Mouse (Mus musculus) hindbrain, embryonic 16.5 days (tissue): ENCODE measurements around the gene 2700049A03Rik. TPM values are rescaled to one million over a fixed set of nuclear protein-coding genes. Genes with fewer than 3 reads are reported as not detected.
A peak's percentile ranks its signal among the peaks of the same experiment; 100 is the strongest.

Experiments used
- ATAC-seq: fragments of 200-750 bp; cut with Nextera tagmentation; 2 replicates; pipeline ENCODE4 v1.8.0; 2017; ENCODE audit warnings: moderate TSS enrichment, moderate library complexity
- H3K27ac ChIP-seq: fragments of 300-500 bp; sonication (generic); 2 replicates; pipeline ENCODE4 v1.5.1; 2014; ENCODE audit warnings: low read depth, mild to moderate bottlenecking, control low read depth, low read length, moderate library complexity
- H3K27me3 ChIP-seq: fragments of 300-500 bp; sonication (generic); replicated peaks from 2 replicates; pipeline ENCODE4 v1.6.1; 2014; ENCODE audit warnings: low read length; ENCODE audit not compliant: control insufficient read depth, insufficient read depth
- H3K36me3 ChIP-seq: fragments of 300-500 bp; sonication (generic); 2 replicates; pipeline ENCODE4 v1.6.1; 2014; ENCODE audit warnings: mild to moderate bottlenecking, low read length, moderate library complexity, mixed read lengths; ENCODE audit not compliant: control insufficient read depth, insufficient read depth
- H3K4me1 ChIP-seq: fragments of 300-500 bp; sonication (generic); 2 replicates; pipeline ENCODE4 v1.6.1; 2014; ENCODE audit warnings: low read depth, low read length; ENCODE audit not compliant: control insufficient read depth, insufficient read depth
- H3K4me2 ChIP-seq: fragments of 300-500 bp; sonication (generic); 2 replicates; pipeline ENCODE4 v1.6.1; 2014; ENCODE audit warnings: mild to moderate bottlenecking, low read length, control low read depth, moderate library complexity
- H3K4me3 ChIP-seq: fragments of 300-500 bp; sonication (generic); 2 replicates; pipeline ENCODE4 v1.5.1; 2014; ENCODE audit warnings: mild to moderate bottlenecking, low read length, control low read depth, moderate library complexity
- H3K9ac ChIP-seq: fragments of 300-500 bp; sonication (generic); 2 replicates; pipeline ENCODE4 v1.6.1; 2014; ENCODE audit warnings: low read depth, mild to moderate bottlenecking, control low read depth, low read length, moderate library complexity
- H3K9me3 ChIP-seq: fragments of 300-500 bp; sonication (generic); 2 replicates; pipeline ENCODE4 v1.6.1; 2014; ENCODE audit warnings: mild to moderate bottlenecking, low read length, moderate library complexity; ENCODE audit not compliant: control insufficient read depth
- WGBS: fragments of 180-500 bp; shearing (Covaris S2); extraction: QIAGEN DNeasy Blood & Tissue Kit; methylation state at CpG from one replicate; pipeline ENCODE4 v1.1.7; 2014; 5-methylcytosine and 5-hydroxymethylcytosine counted together
- polyA plus RNA-seq: library from polyadenylated mRNA; unstranded; fragments of >200 nt; fragmentation: Nextera tagmentation; extraction: Ambion mirVana; gene quantifications from 2 replicates; pipeline ENCODE4 v1.2.1, GENCODE M21; 2015

2700049A03Rik gene
- polyA plus RNA-seq, 1 experiment from 2014 or later, result 11.4 TPM

DNA sequence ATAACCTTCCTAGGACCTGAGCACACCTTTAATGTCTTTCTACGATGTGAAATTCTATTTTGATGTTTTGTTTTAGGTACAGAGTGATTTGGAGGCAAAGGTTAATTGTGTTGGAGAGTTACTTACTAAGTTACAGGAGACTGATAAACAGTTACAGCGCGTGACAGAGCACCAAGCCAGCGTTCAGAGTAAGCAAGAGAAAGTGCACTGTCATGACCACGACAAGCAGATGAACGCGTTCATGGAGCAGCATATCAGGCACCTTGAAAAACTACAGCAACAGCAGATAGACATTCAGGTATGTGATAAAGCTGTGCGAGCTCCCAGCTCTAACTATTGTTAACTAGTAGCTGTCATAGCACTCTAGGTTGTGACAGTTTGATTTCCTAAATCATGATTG, 13.5 kb downstream of the 2700049A03Rik start:
- H3K27ac ChIP-seq, result no peak overlapping the region
- H3K4me2 ChIP-seq, result no peak overlapping the region
- H3K4me3 ChIP-seq, result no peak overlapping the region
- no peak for ATAC-seq
- no peaks in the 10 kb centered on the region for H3K27me3 ChIP-seq
- H3K36me3 ChIP-seq, result peaks cover 31% of the 10 kb centered on the region
- H3K9me3 ChIP-seq, result no peaks in the 10 kb centered on the region
- WGBS, result 95% methylated on average over 8 of the region's 8 CpGs
- H3K4me1 ChIP-seq, result no peaks in the 10 kb centered on the region
- no peak overlapping the region for H3K9ac ChIP-seq

GRCm38 (mm10) chr12:71154979-71155378, 18.3 kb downstream of the 2700049A03Rik start:
- no peak overlapping the region for H3K4me3 ChIP-seq
- H3K27ac ChIP-seq, result no peak overlapping the region
- peaks cover 33% of the 10 kb centered on the region for H3K36me3 ChIP-seq
- H3K9ac ChIP-seq, result no peak overlapping the region
- no peaks in the 10 kb centered on the region for H3K27me3 ChIP-seq
- ATAC-seq, result no peak
- H3K9me3 ChIP-seq, result no peaks in the 10 kb centered on the region
- no peak overlapping the region for H3K4me2 ChIP-seq
- WGBS, result 94% methylated on average over 6 of the region's 6 CpGs
- H3K4me1 ChIP-seq, result no peaks in the 10 kb centered on the region

DNA sequence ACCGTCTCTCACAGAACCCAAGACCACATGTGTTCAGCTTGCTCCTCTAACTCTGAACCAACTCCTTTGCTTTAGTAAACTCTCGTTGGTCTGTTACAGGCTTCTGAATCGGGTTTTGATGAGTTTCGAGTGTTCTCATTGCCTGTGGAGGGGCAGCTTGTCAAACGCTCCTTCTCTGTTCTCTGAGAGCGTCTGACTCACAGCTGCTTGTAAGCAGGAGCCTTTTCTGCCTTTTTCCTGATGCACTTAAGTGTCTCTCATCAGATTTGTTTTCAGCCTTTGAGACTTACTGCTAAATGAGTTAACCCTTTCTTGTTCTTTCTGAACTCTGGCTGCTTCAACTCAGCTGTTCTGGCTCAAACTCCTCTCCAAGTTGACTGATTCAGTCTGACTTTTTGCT, 21.3 kb downstream of the 2700049A03Rik start:
- Histone ChIP-seq H3K9me3 (no peaks in the 10 kb centered on the region), H3K4me1 (no peaks in the 10 kb centered on the region), H3K9ac (no peak overlapping the region), H3K4me2 (no peak overlapping the region), H3K4me3 (no peak overlapping the region), H3K36me3 (peaks cover 40% of the 10 kb centered on the region), H3K27me3 (no peaks in the 10 kb centered on the region), H3K27ac (no peak overlapping the region)
- ATAC-seq, result no peak
- WGBS, result 90% methylated on average over 6 of the region's 6 CpGs

DNA sequence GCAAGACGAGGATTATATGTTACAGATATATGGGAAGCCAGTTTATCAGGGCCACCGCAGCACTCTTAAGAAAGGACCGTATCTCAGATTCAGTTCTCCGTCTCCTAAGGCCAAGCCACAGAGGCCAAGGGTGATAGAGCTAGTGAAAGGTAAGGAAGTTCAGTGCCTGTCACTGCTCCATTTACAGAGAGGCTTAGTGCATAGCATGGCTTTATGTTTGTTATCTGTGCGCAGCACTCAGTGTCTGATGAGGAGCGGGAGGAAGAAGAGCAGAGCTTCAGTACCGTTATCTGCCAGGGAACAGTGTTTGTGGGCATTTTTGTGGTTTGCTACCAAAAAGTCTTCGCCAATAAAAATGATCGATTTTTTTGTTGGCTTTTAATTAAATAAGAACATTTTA, 27.8 kb downstream of the 2700049A03Rik start:
- Histone ChIP-seq H3K27me3 (no peaks in the 10 kb centered on the region), H3K9me3 (no peaks in the 10 kb centered on the region), H3K27ac (no peak overlapping the region), H3K4me3 (no peak overlapping the region), H3K9ac (no peak overlapping the region), H3K4me2 (no peak overlapping the region), H3K4me1 (no peaks in the 10 kb centered on the region), H3K36me3 (peaks cover 26% of the 10 kb centered on the region)
- ATAC-seq, result no peak
- WGBS, result 96% methylated on average over 9 of the region's 9 CpGs

DNA sequence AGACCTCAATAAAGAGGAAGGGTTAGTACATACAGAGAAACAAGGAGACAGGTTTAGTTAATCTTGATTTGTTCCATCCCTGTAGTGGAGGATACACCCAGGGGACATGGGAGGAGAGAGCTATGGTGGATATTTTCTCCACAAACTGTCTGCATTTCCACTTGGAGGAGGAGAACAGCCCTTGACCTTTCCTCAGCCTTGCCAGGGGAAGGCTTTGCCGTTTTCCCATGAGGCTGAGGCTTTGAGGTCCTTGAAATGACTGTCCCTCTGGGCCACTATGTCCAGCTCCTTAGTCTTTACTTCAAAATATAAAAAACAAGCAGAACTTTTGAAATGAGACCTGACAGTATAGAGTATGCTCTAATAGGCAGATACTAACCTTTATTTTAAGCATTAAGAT, 33.3 kb downstream of the 2700049A03Rik start:
- Histone ChIP-seq H3K27me3 (no peaks in the 10 kb centered on the region), H3K4me1 (no peaks in the 10 kb centered on the region), H3K9ac (no peak overlapping the region), H3K36me3 (peaks cover 20% of the 10 kb centered on the region), H3K4me3 (no peak overlapping the region), H3K9me3 (no peaks in the 10 kb centered on the region), H3K27ac (no peak overlapping the region), H3K4me2 (no peak overlapping the region)
- WGBS, result 88% methylated on average over 1 of the region's 1 CpGs
- ATAC-seq, result no peak

DNA sequence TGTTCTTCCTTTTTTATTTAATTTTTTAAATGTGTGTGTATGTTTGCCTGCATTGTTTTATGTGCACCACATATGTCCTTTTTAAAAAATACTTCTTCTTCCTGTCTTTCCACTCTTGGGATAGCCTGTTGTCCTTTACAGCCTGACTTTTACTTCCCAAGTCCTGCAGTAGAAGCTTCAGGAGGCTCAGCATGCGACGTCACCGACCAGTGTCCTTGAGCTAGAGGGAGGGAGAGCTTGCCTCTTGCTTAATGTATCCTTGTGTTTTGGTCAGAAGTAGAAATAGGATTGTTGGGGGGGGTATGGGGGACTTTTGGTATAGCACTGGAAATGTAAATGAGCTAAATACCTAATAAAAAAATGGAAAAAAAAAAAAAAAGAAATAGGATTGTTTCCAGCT, 47.1 kb downstream of the 2700049A03Rik start:
- peaks cover 21% of the 10 kb centered on the region for H3K36me3 ChIP-seq

DNA sequence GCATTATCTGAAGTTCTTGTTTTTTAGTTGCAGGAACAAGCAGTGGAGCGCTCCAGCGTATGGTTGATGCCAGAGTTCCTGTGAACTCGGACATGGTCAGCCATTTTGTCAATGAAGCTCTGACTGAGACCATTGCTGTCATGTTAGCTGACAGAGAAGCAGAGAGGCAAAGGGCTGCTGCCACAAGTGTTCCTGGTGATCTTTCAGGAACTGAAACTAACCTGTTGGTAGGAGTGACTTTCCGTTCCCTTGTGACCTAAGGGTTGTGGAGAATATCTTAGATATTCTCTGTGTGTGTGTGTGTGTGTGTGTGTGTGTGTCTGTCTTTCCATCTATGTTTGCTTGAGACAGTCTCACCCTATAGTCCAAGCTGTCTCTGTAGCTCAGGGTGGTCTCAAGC, 47.7 kb downstream of the 2700049A03Rik start:
- H3K4me1 ChIP-seq, result no peaks in the 10 kb centered on the region
- H3K36me3 ChIP-seq, result peaks cover 17% of the 10 kb centered on the region
- WGBS, result over 99% methylated on average over 4 of the region's 4 CpGs
- H3K9ac ChIP-seq, result no peak overlapping the region
- no peak overlapping the region for H3K4me2 ChIP-seq
- no peaks in the 10 kb centered on the region for H3K9me3 ChIP-seq
- ATAC-seq, result no peak
- no peaks in the 10 kb centered on the region for H3K27me3 ChIP-seq
- no peak overlapping the region for H3K4me3 ChIP-seq
- no peak overlapping the region for H3K27ac ChIP-seq

More for the DNA sequence above, 47.1 kb downstream of the 2700049A03Rik start:
- 96% methylated on average over 3 of the region's 3 CpGs for WGBS
- H3K9ac ChIP-seq, result no peak overlapping the region
- no peak for ATAC-seq
- no peaks in the 10 kb centered on the region for H3K9me3 ChIP-seq
- no peaks in the 10 kb centered on the region for H3K27me3 ChIP-seq
- no peak overlapping the region for H3K4me3 ChIP-seq
- no peak overlapping the region for H3K4me2 ChIP-seq
- H3K27ac ChIP-seq, result no peak overlapping the region
- no peaks in the 10 kb centered on the region for H3K4me1 ChIP-seq

GRCm38 (mm10) chr12:71192705-71193104, 56.1 kb downstream of the 2700049A03Rik start:
- H3K36me3 ChIP-seq, result peaks cover 29% of the 10 kb centered on the region
- H3K4me2 ChIP-seq, result no peak overlapping the region
- H3K4me3 ChIP-seq, result no peak overlapping the region
- H3K9ac ChIP-seq, result no peak overlapping the region
- H3K9me3 ChIP-seq, result no peaks in the 10 kb centered on the region
- H3K27ac ChIP-seq, result no peak overlapping the region
- no peak for ATAC-seq
- no peaks in the 10 kb centered on the region for H3K27me3 ChIP-seq
- WGBS, result 83% methylated on average over 8 of the region's 8 CpGs
- H3K4me1 ChIP-seq, result no peaks in the 10 kb centered on the region

DNA sequence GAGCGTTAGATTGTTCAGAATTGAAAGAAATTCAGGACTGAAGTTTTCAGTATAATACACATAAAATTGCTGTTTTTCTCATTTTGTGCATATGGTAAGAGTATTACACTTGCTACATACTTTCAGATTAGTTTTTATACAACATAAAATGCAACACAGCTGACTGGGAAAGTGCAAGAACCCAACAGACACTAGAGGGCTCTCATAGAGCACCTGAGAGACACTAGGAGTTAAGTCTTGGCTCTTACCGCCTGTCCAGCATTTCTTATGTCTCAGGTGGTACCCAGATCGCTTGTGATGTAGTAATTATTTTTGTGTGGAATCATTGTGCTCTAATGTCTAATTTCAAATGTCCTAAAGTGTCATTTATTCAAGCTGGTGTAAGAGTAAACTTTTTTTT, 61.0 kb downstream of the 2700049A03Rik start:
- Histone ChIP-seq H3K9ac (no peak overlapping the region), H3K27me3 (no peaks in the 10 kb centered on the region), H3K27ac (no peak overlapping the region), H3K4me3 (no peak overlapping the region), H3K36me3 (peaks cover 12% of the 10 kb centered on the region; the same call in 1 of the 2 replicates), H3K9me3 (no peaks in the 10 kb centered on the region), H3K4me2 (no peak overlapping the region), H3K4me1 (no peaks in the 10 kb centered on the region)
- ATAC-seq, result peak; percentile 67; the same call in 1 of the 2 replicates
- WGBS, result 45% methylated on average over 3 of the region's 3 CpGs

DNA sequence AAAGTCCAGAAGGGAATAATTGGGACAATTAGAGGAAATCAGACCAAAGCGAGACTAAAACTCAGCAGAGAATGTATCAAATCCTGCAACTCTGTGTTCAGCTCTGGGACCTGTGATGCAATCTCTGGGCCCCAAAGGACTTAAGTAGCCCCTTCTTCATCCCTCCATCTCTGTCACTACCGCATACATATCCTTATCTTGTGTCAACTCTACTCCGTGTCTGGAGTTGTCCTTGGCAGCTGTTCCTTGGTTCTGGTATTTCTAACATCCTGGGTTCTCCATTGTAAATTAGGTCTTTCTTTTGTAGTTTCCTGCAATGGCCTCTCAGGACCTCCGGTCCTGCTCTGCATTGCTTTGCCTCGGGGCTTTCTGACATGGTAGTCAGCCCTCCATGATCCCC, 65.1 kb downstream of the 2700049A03Rik start:
- H3K4me2 ChIP-seq, result no peak overlapping the region
- WGBS, result 78% methylated on average over 5 of the region's 5 CpGs

More for the DNA sequence above, 65.1 kb downstream of the 2700049A03Rik start:
- H3K9ac ChIP-seq, result no peak overlapping the region
- H3K27ac ChIP-seq, result no peak overlapping the region
- H3K4me1 ChIP-seq, result no peaks in the 10 kb centered on the region
- 0 out of 2 replicates have a peak, but pooled peaks cover 3% of the 10 kb centered on the region for H3K36me3 ChIP-seq
- no peaks in the 10 kb centered on the region for H3K27me3 ChIP-seq
- H3K9me3 ChIP-seq, result no peaks in the 10 kb centered on the region
- no peak for ATAC-seq
- no peak overlapping the region for H3K4me3 ChIP-seq
